Mouse (Mus musculus): ENCODE results near the gene Efna1. TPM values are rescaled to one million over a fixed set of nuclear protein-coding genes. Genes with fewer than 3 reads are reported as not detected.
A peak's percentile ranks its signal among the peaks of the same experiment; 100 is the strongest.

Gene Efna1
- total and polyA plus RNA-seq, 2 experiments from 2014 or later: 5.9 to 10.9 TPM

DNA sequence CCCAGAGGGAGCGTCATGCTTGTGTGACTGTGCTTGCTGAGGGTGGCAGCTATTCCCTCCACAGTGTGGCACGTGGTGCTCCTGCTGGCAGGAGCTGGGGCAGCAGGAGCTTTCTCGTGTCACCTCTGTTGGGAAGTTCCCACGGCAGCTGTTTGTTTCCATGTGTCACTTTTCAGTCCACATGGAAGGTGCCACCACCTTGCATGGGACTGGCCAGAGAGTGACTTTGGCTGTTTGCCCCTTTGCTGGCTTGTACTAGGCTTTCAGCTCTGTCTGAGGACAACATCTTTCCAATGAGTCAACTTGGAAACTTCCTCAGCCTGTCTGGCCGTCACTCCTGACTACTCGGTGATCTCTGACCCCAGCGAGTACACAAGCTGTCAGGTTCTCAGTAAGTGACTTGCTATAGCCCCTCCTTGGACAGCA is 7.6 kb upstream of the Efna1 start:
- H3K4me3 ChIP-seq (ENCODE audit: low read length): no peak overlapping the region
- H3K4me2 ChIP-seq (ENCODE audit: low read depth, low read length): no peak overlapping the region
- 44% methylated on average over 7 of the region's 7 CpGs for WGBS

DNA sequence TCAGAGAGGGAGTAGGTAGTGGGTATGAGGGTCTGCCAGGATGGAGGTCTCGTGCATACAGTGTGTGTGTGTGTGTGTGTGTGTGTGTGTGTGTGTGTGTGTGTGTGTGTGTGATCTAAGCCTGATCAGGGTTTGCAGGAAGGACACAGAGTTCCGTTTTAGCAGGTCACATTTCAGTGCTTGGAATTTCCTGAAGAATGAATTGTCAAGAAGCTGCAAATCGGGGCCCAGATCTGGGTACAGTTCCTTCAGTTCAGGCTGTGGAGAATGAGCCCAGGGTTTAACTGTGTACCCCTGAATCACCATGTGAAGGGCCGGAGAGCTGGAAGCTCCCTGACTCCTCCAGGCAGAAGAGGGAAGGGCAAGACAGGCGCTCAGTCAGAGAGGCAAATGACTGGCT is 6.3 kb upstream of the Efna1 start:
- no peaks in the 10 kb centered on the region for H3K4me1 ChIP-seq (ENCODE audit: insufficient read depth, low read length)

More for the DNA sequence above, 7.6 kb upstream of the Efna1 start:
- no peaks in the 10 kb centered on the region for H3K36me3 ChIP-seq (ENCODE audit: insufficient read depth, low read length)
- H3K27ac ChIP-seq: no peak overlapping the region
- no peak for TF ChIP-seq CTCF (IDR thresholded peaks at IDR 0.05; ENCODE audit: low read depth)
- no peaks in the 10 kb centered on the region for H3K9me3 ChIP-seq (ENCODE audit: low read length)
- no peak overlapping the region for H3K9ac ChIP-seq (replicated peaks; ENCODE audit: low read length)
- H3K27me3 ChIP-seq (ENCODE audit: insufficient read depth, low read length): no peaks in the 10 kb centered on the region
- H3K4me1 ChIP-seq (ENCODE audit: insufficient read depth, low read length): no peaks in the 10 kb centered on the region
- DNase-seq (ENCODE audit: low spot score) (no peak), ATAC-seq (no peak)

DNA sequence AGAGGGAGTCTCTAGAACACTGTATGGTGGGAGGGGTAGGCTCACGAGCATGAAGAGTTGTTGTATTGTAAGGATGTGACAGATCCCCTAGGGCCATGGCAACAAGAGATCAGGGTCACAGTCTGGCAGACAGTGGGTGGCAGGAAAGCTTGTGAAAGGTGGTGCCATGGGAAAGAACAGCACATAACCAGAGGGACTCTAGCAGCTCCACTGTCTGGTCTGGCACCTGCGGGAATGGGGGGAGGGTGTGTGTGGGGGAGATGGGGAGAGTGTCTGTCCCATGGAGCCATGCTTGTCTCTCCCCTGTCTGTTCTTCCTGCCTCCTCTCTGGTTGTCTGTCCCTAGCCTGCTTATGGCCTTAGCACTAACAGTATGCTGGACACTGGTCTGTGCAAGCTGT is 4.6 kb upstream of the Efna1 start:
- WGBS: 20% methylated on average over 2 of the region's 2 CpGs
- H3K9me3 ChIP-seq (ENCODE audit: low read length): no peaks in the 10 kb centered on the region
- no peak overlapping the region for H3K4me2 ChIP-seq (ENCODE audit: low read depth, low read length)
- DNase-seq (ENCODE audit: low spot score): no peak
- no peaks in the 10 kb centered on the region for H3K4me1 ChIP-seq (ENCODE audit: insufficient read depth, low read length)
- H3K9ac ChIP-seq (replicated peaks; ENCODE audit: low read length): no peak overlapping the region
- H3K27ac ChIP-seq: no peak overlapping the region
- no peak for TF ChIP-seq CTCF (IDR thresholded peaks at IDR 0.05; ENCODE audit: low read depth)
- no peaks in the 10 kb centered on the region for H3K36me3 ChIP-seq (ENCODE audit: insufficient read depth, low read length)
- H3K27me3 ChIP-seq (ENCODE audit: insufficient read depth, low read length): no peaks in the 10 kb centered on the region
- H3K4me3 ChIP-seq (ENCODE audit: low read length): no peak overlapping the region
- no peak for ATAC-seq

More for the DNA sequence above, 6.3 kb upstream of the Efna1 start:
- ATAC-seq (no peak), DNase-seq (ENCODE audit: low spot score) (no peak)
- WGBS: 68% methylated on average over 5 of the region's 5 CpGs
- no peak overlapping the region for H3K9ac ChIP-seq (replicated peaks; ENCODE audit: low read length)
- no peak overlapping the region for H3K27ac ChIP-seq
- H3K36me3 ChIP-seq (ENCODE audit: insufficient read depth, low read length): no peaks in the 10 kb centered on the region
- TF ChIP-seq CTCF (IDR thresholded peaks at IDR 0.05; ENCODE audit: low read depth): no peak
- no peaks in the 10 kb centered on the region for H3K27me3 ChIP-seq (ENCODE audit: insufficient read depth, low read length)
- H3K4me3 ChIP-seq (ENCODE audit: low read length): no peak overlapping the region
- H3K4me2 ChIP-seq (ENCODE audit: low read depth, low read length): no peak overlapping the region
- H3K9me3 ChIP-seq (ENCODE audit: low read length): no peaks in the 10 kb centered on the region

DNA sequence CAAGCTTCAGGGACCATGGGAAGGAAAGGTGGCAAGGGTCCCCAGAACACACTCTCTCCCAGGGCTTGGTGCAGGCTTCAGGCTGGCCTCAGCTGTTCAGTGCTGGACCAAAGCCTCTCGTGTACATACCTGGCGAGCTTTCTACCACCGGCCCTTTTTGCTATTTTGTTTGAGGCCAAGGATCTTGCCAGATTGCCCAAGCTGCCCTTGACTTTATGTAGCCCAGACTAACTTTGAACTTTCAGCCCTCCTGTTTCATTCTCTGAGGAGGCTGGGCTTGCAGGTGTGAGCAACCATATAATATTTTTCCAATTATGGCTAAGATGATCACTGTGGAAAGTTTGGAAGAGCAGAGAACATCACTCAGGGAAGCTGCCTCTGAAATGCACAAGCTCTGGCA is 3.3 kb upstream of the Efna1 start:
- H3K4me3 ChIP-seq (ENCODE audit: low read length): no peak overlapping the region
- H3K27me3 ChIP-seq (ENCODE audit: insufficient read depth, low read length): no peaks in the 10 kb centered on the region
- DNase-seq (ENCODE audit: low spot score) (no peak), ATAC-seq (no peak)
- no peak overlapping the region for H3K4me2 ChIP-seq (ENCODE audit: low read depth, low read length)
- peaks cover 8% of the 10 kb centered on the region; the same call in 1 of the 2 replicates for H3K4me1 ChIP-seq (ENCODE audit: insufficient read depth, low read length)
- no peaks in the 10 kb centered on the region for H3K9me3 ChIP-seq (ENCODE audit: low read length)
- H3K9ac ChIP-seq (replicated peaks; ENCODE audit: low read length): no peak overlapping the region
- no peak for TF ChIP-seq CTCF (IDR thresholded peaks at IDR 0.05; ENCODE audit: low read depth)
- H3K36me3 ChIP-seq (ENCODE audit: insufficient read depth, low read length): no peaks in the 10 kb centered on the region
- no peak overlapping the region for H3K27ac ChIP-seq
- 87% methylated on average over 3 of the region's 3 CpGs for WGBS

DNA sequence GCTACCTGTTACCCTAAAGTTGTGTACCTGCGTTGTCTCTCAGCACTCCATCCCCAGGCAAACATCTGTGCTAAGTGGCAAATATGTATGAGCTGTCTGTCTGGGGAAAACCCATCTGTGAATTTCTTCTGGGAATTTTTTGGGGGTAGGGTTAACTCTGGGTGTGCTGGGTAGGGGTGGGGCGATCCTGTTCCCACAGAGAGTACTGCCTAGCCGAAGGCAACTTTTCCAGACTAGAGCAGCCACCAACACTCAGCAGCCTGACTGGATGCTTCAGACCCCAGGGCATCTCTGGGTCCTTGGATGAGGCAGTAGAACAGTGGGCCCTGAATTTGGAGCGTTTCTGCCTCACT is 1.3 kb upstream of the Efna1 start:
- Histone ChIP-seq H3K9ac (replicated peaks; ENCODE audit: low read length) (no peak overlapping the region), H3K4me2 (ENCODE audit: low read depth, low read length) (0 out of 2 replicates have a peak overlapping the region, but pooled peaks have one; percentile 89), H3K36me3 (ENCODE audit: insufficient read depth, low read length) (no peaks in the 10 kb centered on the region), H3K27me3 (ENCODE audit: insufficient read depth, low read length) (no peaks in the 10 kb centered on the region), H3K9me3 (ENCODE audit: low read length) (no peaks in the 10 kb centered on the region), H3K4me3 (ENCODE audit: low read length) (no peak overlapping the region), H3K4me1 (ENCODE audit: insufficient read depth, low read length) (peaks cover 14% of the 10 kb centered on the region; the same call in 1 of the 2 replicates), H3K27ac (no peak overlapping the region)
- TF ChIP-seq CTCF (IDR thresholded peaks at IDR 0.05; ENCODE audit: low read depth): no peak
- WGBS: 23% methylated on average over 4 of the region's 4 CpGs
- no peak for ATAC-seq
- no peak for DNase-seq (ENCODE audit: low spot score)

DNA sequence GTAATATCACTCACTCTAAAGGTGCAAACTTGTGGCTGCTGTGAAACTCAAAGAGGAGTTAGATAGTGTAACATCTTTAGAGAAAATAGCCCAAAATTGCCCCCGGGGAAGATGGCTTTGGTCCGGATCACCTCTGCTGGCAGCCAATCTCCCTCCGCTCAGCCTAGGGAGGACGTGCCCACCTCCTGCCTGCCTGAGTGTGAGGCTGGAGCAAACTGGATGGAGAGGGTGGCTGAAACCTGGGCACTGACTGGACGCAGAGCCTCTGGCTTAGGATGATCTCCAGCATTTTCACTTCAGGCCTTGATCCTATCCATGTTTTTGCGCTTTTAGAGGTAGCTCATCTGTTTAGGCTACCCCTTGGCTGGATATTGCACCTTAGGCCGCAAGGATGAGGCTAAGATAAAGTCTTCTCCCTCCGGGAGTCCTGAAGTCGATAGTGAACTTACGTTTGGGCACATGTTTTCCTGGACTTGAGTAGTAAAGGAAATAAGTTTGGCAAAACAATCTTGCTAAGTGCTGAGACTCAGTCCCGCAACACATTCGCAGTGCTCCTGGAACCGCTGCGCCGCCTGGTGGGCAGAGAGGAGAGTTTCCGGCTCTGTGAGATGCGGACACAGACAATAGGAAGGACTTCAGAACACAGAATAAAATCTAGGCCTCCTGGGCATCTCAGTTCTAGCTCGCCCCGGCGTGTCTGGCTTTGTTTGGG is 793 bp upstream of the Efna1 start:
- Histone ChIP-seq H3K4me1 (ENCODE audit: insufficient read depth, low read length) (peaks cover 14% of the 10 kb centered on the region; the same call in 1 of the 2 replicates), H3K4me3 (ENCODE audit: low read length) (peak overlapping the region; percentile 49), H3K9ac (replicated peaks; ENCODE audit: low read length) (no peak overlapping the region), H3K27me3 (ENCODE audit: insufficient read depth, low read length) (no peaks in the 10 kb centered on the region), H3K27ac (no peak overlapping the region), H3K4me2 (ENCODE audit: low read depth, low read length) (peak overlapping the region; percentile 89), H3K36me3 (ENCODE audit: insufficient read depth, low read length) (no peaks in the 10 kb centered on the region), H3K9me3 (ENCODE audit: low read length) (no peaks in the 10 kb centered on the region)
- WGBS: 11% methylated on average over 20 of the region's 20 CpGs
- ATAC-seq (no peak), DNase-seq (ENCODE audit: low spot score) (peak; percentile 91)
- peak; percentile 94 for TF ChIP-seq CTCF (IDR thresholded peaks at IDR 0.05; ENCODE audit: low read depth)

DNA sequence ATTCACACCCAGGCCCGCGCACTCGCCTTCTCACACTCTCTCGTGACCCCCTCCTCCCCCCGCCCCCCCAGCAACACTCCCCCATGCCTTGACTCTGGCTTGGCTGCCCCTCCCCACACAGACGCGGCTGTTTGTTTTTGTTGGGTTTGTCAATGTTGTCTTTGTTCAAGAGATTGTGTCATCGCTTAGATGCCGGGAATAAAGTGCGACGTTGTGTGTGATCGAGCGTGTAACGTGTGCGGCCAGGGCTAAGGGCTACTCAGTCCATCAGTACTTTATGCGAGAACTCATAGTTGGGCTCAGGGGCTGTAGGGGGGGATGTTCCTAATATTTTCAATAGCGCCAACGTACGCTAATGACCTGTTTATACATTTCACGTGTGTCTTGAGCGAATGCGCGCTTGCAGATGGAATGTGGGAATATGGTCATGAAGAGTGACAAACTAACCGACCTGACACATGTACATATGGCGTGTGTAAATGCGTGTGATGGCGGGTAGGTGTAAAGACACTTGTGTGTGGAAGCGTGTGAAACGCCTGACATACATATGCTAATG is 814 bp downstream of the Efna1 start:
- TF ChIP-seq CTCF (IDR thresholded peaks at IDR 0.05; ENCODE audit: low read depth): peak; percentile 1; the same call in 1 of the 2 replicates
- WGBS: under 1% methylated on average over 28 of the region's 29 CpGs
- H3K9me3 ChIP-seq (ENCODE audit: low read length): no peaks in the 10 kb centered on the region
- peaks cover 14% of the 10 kb centered on the region; the same call in 1 of the 2 replicates for H3K4me1 ChIP-seq (ENCODE audit: insufficient read depth, low read length)
- peak; percentile 52 for ATAC-seq
- H3K36me3 ChIP-seq (ENCODE audit: insufficient read depth, low read length): no peaks in the 10 kb centered on the region
- H3K27me3 ChIP-seq (ENCODE audit: insufficient read depth, low read length): no peaks in the 10 kb centered on the region
- peak; percentile 58 for DNase-seq (ENCODE audit: low spot score)
- H3K4me3 ChIP-seq (ENCODE audit: low read length): peak overlapping the region; percentile 49
- peak overlapping the region; percentile 89 for H3K4me2 ChIP-seq (ENCODE audit: low read depth, low read length)
- peak overlapping the region; percentile 73 for H3K27ac ChIP-seq
- peak overlapping the region; percentile 57 for H3K9ac ChIP-seq (replicated peaks; ENCODE audit: low read length)
